Mouse (Mus musculus) gastrocnemius, postnatal 36 days (tissue): ENCODE measurements at regions not wholly inside any gene's neighbourhood (a gene's known extent, or its start where the extent isn't known, plus 50 kb on each side); places are given as distances from the start of the nearest gene placed in this dataset.

Source experiments
- DNase-seq, 2 experiments: peaks; one replicate each; pipeline ENCODE4 v3.0.0; 2022
- intact Hi-C: fragments of 180-260 bp; cut with DNase I; formaldehyde crosslinking; loops from one replicate; pipeline ENCODE4 v1.15.1; 2025

DNA sequence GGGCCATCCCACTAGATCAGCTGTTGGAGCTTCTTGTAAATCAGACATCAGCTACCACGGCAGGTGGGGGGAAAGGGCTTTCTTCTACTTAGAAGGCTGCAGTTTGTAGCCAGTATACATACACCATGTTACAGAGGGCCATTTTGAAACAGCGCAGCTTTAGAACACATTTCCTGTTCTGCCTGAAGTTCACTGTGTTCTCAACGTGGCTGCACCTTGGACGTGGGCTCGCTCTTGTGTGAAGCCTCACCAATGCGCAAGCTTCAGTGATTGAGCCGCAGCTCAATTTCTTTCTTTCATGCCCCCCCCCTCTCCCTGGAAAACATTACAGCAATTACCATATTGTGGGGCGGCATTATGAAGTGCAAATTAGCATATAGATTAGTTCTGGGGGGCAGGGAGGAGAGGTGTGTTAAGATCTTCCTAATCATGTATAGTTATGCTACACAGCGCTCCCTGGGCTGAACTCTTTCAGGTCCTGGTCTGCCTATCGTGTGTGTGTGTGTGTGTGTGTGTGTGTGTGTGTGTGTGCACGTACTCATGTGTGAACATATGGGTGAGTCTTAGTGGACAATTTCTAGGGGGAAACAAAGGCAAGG is 97.9 kb upstream of the Eef1e1 start:
- intact Hi-C loops: no loop called here
- no peak for DNase-seq

- intact Hi-C loops: no loop called here
- no peak for DNase-seq
Observed at GRCm38 (mm10) chr13:38753722-38754121, 94.9 kb upstream of the Eef1e1 start.

- intact Hi-C loops: no loop called here
- no peak for DNase-seq
Observed at GRCm38 (mm10) chr13:38751876-38752275, 93.0 kb upstream of the Eef1e1 start.

GRCm38 (mm10) chr13:38740066-38740465 is 81.2 kb upstream of the Eef1e1 start:
- intact Hi-C loops: no loop called here
- no peak for DNase-seq

- DNase-seq: no peak
- intact Hi-C loops: no loop called here
Observed at GRCm38 (mm10) chr13:38736361-38737035, 77.6 kb upstream of the Eef1e1 start.

GRCm38 (mm10) chr13:38735294-38735693 is 76.4 kb upstream of the Eef1e1 start:
- intact Hi-C loops: no loop called here
- no peak for DNase-seq

DNA sequence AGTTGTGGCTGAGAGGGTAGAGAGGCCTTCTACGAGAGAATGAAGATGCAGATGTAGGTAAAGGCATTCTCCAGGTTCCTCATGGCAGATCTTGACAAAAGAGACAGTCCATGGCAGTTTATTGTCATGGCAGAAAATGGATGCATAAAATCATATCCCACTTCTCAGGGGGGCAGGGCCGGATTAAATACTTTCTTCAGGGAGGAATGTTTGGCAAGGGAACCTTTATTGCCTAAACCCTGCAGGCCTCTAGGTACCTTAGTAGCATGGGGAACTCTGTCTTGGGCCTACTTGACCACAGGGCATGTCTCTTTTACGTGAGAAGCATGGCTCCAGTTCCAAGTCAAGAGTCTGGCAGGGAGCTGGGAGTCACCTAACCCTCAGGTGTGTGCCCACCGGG is 74.4 kb upstream of the Eef1e1 start:
- no peak for DNase-seq
- intact Hi-C loops: no loop called here

GRCm38 (mm10) chr13:38725452-38725851 is 66.6 kb upstream of the Eef1e1 start:
- no peak for DNase-seq
- intact Hi-C loops: no loop called here

DNA sequence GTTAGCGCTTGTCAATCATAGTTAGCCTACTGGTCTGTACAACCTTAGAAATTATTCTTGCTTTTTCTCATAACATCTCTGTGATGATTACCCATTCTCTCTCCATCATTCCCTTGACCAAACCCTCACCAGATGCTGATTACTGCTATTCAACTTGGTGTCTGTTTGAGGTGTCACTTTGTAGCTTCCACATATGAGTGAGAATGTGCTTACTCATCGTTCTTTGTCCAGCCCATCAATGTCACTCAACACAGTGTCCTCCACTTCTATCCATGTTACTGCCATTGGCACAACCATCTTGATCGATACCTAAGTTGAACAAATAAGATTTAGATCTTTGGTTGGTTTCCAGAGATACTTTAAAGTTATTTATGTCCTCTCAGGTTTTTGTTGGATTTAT is 62.3 kb upstream of the Eef1e1 start:
- DNase-seq: no peak
- intact Hi-C loops: no loop called here

GRCm38 (mm10) chr13:38714838-38715237 is 56.0 kb upstream of the Eef1e1 start:
- no peak for DNase-seq
- intact Hi-C loops: no loop called here
